Mouse (Mus musculus) liver, adult 2 months (tissue): ENCODE results near the gene Prkcb. TPM values are rescaled to one million over a fixed set of nuclear protein-coding genes. Genes with fewer than 3 reads are reported as not detected.

Source experiments
- DNase-seq: peaks from one replicate; pipeline ENCODE4 v3.0.0-alpha.2; 2011; ENCODE audit warnings: low read depth, low spot score; ENCODE audit errors: extremely low read depth
- H3K27ac ChIP-seq: fragments of 200-500 bp; replicated peaks from 2 replicates; pipeline ENCODE4 v1.5.1; 2012; ENCODE audit warnings: low read depth, mild to moderate bottlenecking, control low read depth, inconsistent platforms, low read length; ENCODE audit not compliant: insufficient read depth
- H3K27me3 ChIP-seq: fragments of 200-500 bp; 2 replicates; pipeline ENCODE4 v1.6.1; 2012; ENCODE audit warnings: mild to moderate bottlenecking, moderate library complexity, low read length, inconsistent platforms; ENCODE audit not compliant: control insufficient read depth, insufficient read depth
- H3K36me3 ChIP-seq: fragments of 200-500 bp; 2 replicates; pipeline ENCODE4 v1.6.1; 2012; ENCODE audit warnings: low read length, inconsistent platforms; ENCODE audit not compliant: control insufficient read depth, insufficient read depth
- H3K4me1 ChIP-seq: fragments of 200-500 bp; 2 replicates; pipeline ENCODE4 v1.6.1; 2011; ENCODE audit warnings: low read length; ENCODE audit not compliant: control insufficient read depth, insufficient read depth
- H3K4me3 ChIP-seq: fragments of 200-500 bp; 2 replicates; pipeline ENCODE4 v1.5.1; 2011; ENCODE audit warnings: low read depth, mild to moderate bottlenecking, control low read depth, low read length, moderate library complexity; ENCODE audit not compliant: insufficient read depth
- H3K79me2 ChIP-seq: fragments of 200-500 bp; 2 replicates; pipeline ENCODE4 v1.6.1; 2012; ENCODE audit warnings: inconsistent platforms, mild to moderate bottlenecking, low read length, moderate library complexity; ENCODE audit not compliant: control insufficient read depth, insufficient read depth
- H3K9ac ChIP-seq: fragments of 200-500 bp; 2 replicates; pipeline ENCODE4 v1.6.1; 2012; ENCODE audit warnings: low read depth, mild to moderate bottlenecking, control low read depth, inconsistent platforms, low read length
- CTCF ChIP-seq: fragments of 200-500 bp; IDR thresholded peaks from 2 replicates; pipeline ENCODE4 v1.5.1; 2011; ENCODE audit warnings: low read depth, low read length, control low read depth
- POLR2A ChIP-seq: fragments of 200-500 bp; IDR thresholded peaks from 2 replicates; pipeline ENCODE4 v1.6.1; 2011; ENCODE audit warnings: low read length, control low read depth; ENCODE audit not compliant: insufficient read depth; ENCODE audit errors: extremely low read depth
- WGBS: fragments of 180-500 bp; shearing (Covaris S2); methylation state at CpG from one replicate; pipeline ENCODE4 v1.1.7; 2018; 5-methylcytosine and 5-hydroxymethylcytosine counted together
- polyA plus RNA-seq: library from polyadenylated mRNA; depleted of rRNA; stranded (reverse); fragments of >200 nt; gene quantifications from 2 replicates; pipeline ENCODE4 v1.2.3, GENCODE M21; 2012
- total RNA-seq: library from RNA; depleted of rRNA; stranded (reverse); fragments of >200 nt; gene quantifications from 2 replicates; pipeline ENCODE4 v1.2.3, GENCODE M21; 2014

Prkcb gene
- total and polyA plus RNA-seq, 2 experiments, result 2.5 to 3.7 TPM

- Histone ChIP-seq H3K4me3 (no peak overlapping the region), H3K79me2 (no peaks in the 10 kb centered on the region), H3K27me3 (no peaks in the 10 kb centered on the region), H3K36me3 (no peaks in the 10 kb centered on the region), H3K9ac (no peak overlapping the region), H3K27ac (no peak overlapping the region), H3K4me1 (no peaks in the 10 kb centered on the region)
- DNase-seq, result peak; percentile 1
- TF ChIP-seq POLR2A, result no peak
- TF ChIP-seq CTCF, result no peak
- WGBS, result 68% methylated on average over 4 of the region's 4 CpGs
Observed at GRCm38 (mm10) chr7:122329588-122329987, 41.0 kb downstream of the Prkcb start.

DNA sequence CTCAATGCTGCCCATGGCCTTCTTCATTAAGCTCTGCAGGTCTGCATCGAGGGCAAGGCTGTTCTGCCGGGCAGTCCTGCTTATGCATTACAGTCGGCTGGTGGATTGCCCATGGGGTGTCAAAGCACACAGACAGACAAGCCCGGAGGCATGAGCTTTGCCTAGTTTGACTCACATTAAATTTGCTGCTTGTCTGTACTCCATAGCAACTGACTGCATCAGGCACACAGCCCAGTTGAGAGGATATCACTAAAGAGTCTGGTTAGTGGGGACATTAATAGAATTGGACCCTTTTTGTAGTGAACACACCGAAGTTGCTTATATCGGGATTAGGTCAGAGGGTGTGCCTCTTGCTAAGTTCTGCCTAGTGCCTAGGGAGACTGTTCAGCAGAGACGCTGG is 45.1 kb downstream of the Prkcb start:
- no peaks in the 10 kb centered on the region for H3K4me1 ChIP-seq
- no peak overlapping the region for H3K4me3 ChIP-seq
- TF ChIP-seq CTCF (no peak), POLR2A (no peak)
- 92% methylated on average over 7 of the region's 7 CpGs for WGBS
- no peaks in the 10 kb centered on the region for H3K79me2 ChIP-seq
- no peaks in the 10 kb centered on the region for H3K27me3 ChIP-seq
- DNase-seq, result no peak
- no peak overlapping the region for H3K27ac ChIP-seq
- H3K36me3 ChIP-seq, result no peaks in the 10 kb centered on the region
- H3K9ac ChIP-seq, result no peak overlapping the region

DNA sequence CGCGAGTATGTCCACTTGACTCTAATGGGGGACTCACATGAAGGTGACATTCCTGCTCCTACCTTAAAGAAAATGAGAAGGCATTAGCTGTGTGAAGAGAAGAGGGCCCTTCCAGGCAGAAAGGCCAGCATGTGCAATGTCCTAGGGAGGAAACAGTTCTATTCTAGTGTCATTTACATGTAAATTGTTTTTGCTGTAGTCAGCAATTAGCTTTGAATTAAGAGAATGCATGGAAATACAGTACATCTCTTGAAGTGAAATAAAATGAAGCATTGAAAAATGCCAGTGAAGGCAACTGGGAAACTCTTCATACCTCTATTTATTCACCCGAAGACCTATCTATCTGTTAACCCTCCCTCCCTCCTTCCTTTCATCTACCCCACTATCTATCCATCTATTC is 48.8 kb downstream of the Prkcb start:
- no peaks in the 10 kb centered on the region for H3K4me1 ChIP-seq
- no peaks in the 10 kb centered on the region; the same call in 1 of the 2 replicates for H3K27me3 ChIP-seq
- H3K4me3 ChIP-seq, result no peak overlapping the region
- no peak overlapping the region for H3K27ac ChIP-seq
- no peak for DNase-seq
- no peak for TF ChIP-seq POLR2A
- no peak for TF ChIP-seq CTCF
- WGBS, result 89% methylated on average over 3 of the region's 3 CpGs
- no peaks in the 10 kb centered on the region for H3K79me2 ChIP-seq
- no peak overlapping the region for H3K9ac ChIP-seq
- no peaks in the 10 kb centered on the region for H3K36me3 ChIP-seq

- 78% methylated on average over 3 of the region's 3 CpGs for WGBS
- Histone ChIP-seq H3K4me1 (no peaks in the 10 kb centered on the region), H3K9ac (no peak overlapping the region), H3K4me3 (no peak overlapping the region), H3K27me3 (no peaks in the 10 kb centered on the region; the same call in 1 of the 2 replicates), H3K79me2 (no peaks in the 10 kb centered on the region), H3K27ac (no peak overlapping the region), H3K36me3 (no peaks in the 10 kb centered on the region)
- TF ChIP-seq POLR2A (no peak), CTCF (no peak)
- DNase-seq, result no peak
Observed at GRCm38 (mm10) chr7:122338055-122338454, 49.5 kb downstream of the Prkcb start.

- H3K36me3 ChIP-seq, result no peaks in the 10 kb centered on the region
- WGBS, result 68% methylated on average over 2 of the region's 2 CpGs
Observed at GRCm38 (mm10) chr7:122339476-122339875, 50.9 kb downstream of the Prkcb start.

GRCm38 (mm10) chr7:122341813-122342212 is 53.3 kb downstream of the Prkcb start:
- H3K27ac ChIP-seq, result no peak overlapping the region
- H3K4me3 ChIP-seq, result no peak overlapping the region
- H3K79me2 ChIP-seq, result no peaks in the 10 kb centered on the region
- H3K27me3 ChIP-seq, result peaks cover 2% of the 10 kb centered on the region; the same call in 1 of the 2 replicates
- TF ChIP-seq POLR2A (no peak), CTCF (no peak)
- H3K9ac ChIP-seq, result no peak overlapping the region
- 60% methylated on average over 3 of the region's 3 CpGs for WGBS
- DNase-seq, result no peak
- no peaks in the 10 kb centered on the region for H3K4me1 ChIP-seq
- H3K36me3 ChIP-seq, result no peaks in the 10 kb centered on the region

More at GRCm38 (mm10) chr7:122339476-122339875, 50.9 kb downstream of the Prkcb start:
- no peaks in the 10 kb centered on the region for H3K79me2 ChIP-seq
- H3K4me3 ChIP-seq, result no peak overlapping the region
- no peak overlapping the region for H3K27ac ChIP-seq
- DNase-seq, result no peak
- H3K4me1 ChIP-seq, result no peaks in the 10 kb centered on the region
- no peak overlapping the region for H3K9ac ChIP-seq
- peaks cover 2% of the 10 kb centered on the region; the same call in 1 of the 2 replicates for H3K27me3 ChIP-seq
- no peak for TF ChIP-seq CTCF
- no peak for TF ChIP-seq POLR2A
